13 mouse cellular contexts compared by ENCODE assay signal in the genomic region with DNA sequence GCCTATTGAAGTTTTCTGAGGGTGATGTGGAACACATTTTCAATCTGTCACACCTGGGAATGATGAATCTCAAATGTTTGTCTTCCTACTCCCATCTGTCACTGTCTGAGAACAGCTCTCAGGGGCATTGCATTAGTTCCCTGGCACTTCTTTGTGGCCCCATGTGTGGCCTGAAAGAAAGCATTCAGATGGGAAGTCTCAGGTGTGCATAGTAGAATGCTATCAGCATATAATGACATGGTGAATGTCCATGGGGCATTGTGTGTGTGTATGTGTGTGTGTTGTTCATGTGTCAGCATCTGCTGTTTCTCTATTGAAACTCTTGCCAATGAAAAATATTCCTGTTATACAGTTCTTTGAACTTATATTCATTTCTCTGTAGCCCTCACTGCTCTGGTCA.
"Had no signal": no experiment of that assay in that cellular context is flagged by ENCODE, and none has a peak within 500 bp of the region (broad histone marks: within the 10 kb centered on the region; RNA-seq: fewer than 3 reads in every experiment).

No protein-coding gene starts in this region.

- H3K9me3 ChIP-seq: kidney, embryonic 15.5 days; limb, embryonic 13.5 days; midbrain, embryonic 12.5 days; stomach, embryonic 15.5 days had no signal

- H3K27ac ChIP-seq: kidney, embryonic 15.5 days; limb, embryonic 13.5 days; liver, embryonic 14.5 days; midbrain, embryonic 12.5 days; stomach, embryonic 15.5 days had no signal

- H3K4me1 ChIP-seq: kidney, embryonic 15.5 days; limb, embryonic 13.5 days; midbrain, embryonic 12.5 days; stomach, embryonic 15.5 days had no signal

- H3K27me3 ChIP-seq: kidney, embryonic 15.5 days; limb, embryonic 13.5 days; midbrain, embryonic 12.5 days; stomach, embryonic 15.5 days had no signal

- H3K36me3 ChIP-seq: kidney, embryonic 15.5 days; limb, embryonic 13.5 days; midbrain, embryonic 12.5 days; stomach, embryonic 15.5 days had no signal

- H3K9ac ChIP-seq: kidney, embryonic 15.5 days; limb, embryonic 13.5 days; liver, embryonic 14.5 days; midbrain, embryonic 12.5 days; stomach, embryonic 15.5 days had no signal

- H3K4me2 ChIP-seq: kidney, embryonic 15.5 days; limb, embryonic 13.5 days; midbrain, embryonic 12.5 days; stomach, embryonic 15.5 days had no signal

- DNase-seq: kidney, adult 2 months; kidney, postnatal 25 days; layer of hippocampus, postnatal 36 days; lung, adult 18-20 months; right cerebral cortex, postnatal 14 days; thymus, adult 2 months; thymus, postnatal 25 days had no signal

- H3K4me3 ChIP-seq: kidney, embryonic 15.5 days; limb, embryonic 13.5 days; midbrain, embryonic 12.5 days; myocyte; stomach, embryonic 15.5 days had no signal
